Mouse (Mus musculus): ENCODE measurements at regions not wholly inside any gene's neighbourhood (a gene's known extent, or its start where the extent isn't known, plus 50 kb on each side); places are given as distances from the start of the nearest gene placed in this dataset.

DNA sequence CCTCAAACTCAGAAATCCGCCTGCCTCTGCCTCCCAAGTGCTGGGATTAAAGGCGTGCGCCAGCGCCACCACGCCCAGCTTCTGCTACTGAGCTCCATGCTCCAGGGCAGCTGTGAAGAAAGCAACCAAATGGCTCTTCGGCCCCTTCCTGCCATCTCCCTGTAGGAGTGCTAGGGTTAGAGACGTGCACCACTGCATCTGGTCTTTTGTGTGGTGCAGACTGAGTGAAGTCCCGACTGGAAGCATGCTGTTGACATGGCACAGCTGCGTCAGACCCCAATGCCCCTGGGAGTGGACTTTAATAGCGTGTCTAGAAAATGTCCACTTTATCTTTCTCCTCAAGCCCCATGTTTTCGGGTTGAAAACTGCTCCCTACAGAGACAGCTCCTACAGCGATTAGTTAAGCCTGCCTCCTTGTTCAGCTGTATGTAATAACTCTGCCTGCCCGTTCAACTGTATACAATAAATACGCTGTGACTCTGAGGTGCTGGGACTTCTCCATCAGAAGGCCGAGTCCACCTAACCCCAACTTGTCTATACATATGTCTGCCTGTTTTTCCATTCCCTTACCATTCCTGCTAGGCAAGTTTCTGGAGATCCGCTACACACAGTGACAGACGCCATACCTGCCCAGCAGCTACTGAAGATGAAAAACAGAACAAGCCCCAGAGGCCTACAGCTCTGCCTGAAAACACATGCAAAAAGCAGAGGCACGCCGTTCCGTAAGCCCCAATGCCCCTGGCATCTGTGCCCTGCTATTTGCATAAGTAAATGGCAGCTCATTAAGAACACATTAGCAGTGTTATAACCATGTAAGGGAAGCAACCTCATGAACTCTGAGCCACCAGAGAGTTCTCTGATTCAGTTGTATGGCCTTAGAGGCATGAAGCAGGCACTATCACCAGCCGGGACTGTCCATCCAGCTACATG lies 105.2 kb downstream of the Ier5 start:
- DNase-seq: no peak

DNA sequence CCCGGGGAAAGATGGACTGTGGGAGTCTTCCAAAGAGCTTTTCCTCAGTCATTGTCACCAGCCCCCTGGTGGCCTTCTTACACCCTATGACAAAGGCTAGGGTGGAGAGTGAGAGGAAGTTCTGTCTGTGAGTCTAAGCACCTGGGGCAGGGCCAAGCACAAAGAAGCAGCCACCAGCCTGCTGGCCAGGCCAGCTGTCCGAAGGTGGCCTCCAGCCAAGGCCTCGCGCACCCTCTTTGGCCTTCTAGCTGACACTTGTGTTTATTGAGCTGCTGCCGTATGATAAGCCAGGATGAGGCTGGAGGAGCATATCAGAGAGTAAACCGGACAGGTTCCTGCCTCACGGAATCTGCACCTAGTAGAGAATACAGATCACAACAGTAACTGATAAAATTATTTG lies 99.0 kb upstream of the Cacna1e start:
- DNase-seq: no peak

DNA sequence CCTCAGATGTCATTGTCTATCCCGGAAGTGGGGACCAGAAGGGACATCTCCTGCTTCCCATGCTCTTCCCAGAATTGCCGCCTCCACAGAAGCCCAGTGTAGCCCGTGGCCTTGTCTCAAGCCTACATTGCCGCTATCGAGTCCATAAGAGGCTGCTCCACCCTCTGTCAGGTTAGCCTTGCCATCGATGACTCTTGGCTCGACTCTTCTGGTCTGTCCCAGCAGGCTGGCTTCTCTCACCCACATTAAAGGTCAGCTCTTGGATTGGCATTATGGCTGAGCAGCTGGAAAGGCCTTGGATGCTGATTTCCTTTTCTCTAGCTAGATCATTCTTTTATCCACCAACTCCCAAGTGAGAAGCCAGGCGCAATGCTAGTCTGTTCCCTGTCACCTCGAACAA lies 98.5 kb upstream of the Cacna1e start:
- DNase-seq: no peak

DNA sequence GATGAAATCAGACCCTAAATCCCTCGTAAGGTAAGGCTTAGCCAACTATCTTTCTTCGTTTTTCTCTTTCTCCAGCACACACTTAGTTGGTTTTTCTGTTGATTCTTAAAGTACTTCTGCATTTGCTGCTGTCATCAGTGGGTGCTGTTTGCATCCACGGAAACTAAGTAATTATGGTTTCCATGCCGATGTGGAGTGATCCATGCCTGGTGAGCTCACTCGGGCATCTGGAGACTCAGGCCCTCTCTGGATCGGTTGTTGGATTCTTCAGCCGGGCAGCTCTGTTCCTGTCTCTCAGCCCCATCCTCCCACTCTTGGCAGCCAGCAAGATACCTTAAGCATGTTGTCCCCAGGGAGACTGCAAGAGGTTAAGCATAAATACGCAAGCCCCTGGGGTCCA lies 97.4 kb upstream of the Cacna1e start:
- no peak for DNase-seq

DNA sequence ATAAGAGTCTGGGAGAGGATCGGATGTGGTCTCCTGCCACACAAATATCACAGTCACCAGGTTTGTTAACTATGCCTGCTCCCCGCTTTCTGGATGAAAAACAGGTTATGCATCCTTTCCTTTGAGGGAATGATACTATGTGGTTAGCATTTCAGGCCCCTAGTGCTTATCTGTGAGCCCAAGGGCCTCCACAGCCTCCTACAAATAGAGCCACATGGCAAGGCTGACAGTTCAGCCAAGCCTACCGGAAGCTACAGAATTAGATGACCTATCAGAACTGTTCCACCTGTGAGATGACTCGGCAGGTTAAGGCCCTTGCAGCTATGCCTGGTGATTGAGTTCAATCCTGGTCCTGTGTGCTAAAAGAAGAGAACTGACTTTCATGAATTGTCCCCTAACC lies 91.4 kb upstream of the Cacna1e start:
- no peak for DNase-seq

DNA sequence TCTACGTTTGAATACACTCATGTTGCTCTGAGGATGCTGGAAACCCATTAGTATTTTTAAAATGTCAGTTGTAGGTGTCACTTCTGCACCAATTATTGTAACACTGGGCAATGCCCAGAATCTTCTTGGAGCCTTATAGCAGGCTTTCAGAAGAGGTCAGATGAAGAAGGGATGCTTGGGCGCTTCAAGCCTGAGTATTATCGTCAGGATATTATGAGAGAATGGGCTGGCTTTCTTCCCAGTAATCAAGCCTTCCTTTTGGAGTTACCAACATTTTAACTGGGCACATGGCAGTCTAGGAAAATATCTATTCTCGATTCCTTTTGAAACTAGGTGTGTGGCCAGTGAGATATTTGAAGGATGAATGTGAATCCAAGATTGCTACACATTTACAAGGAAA lies 77.0 kb upstream of the Cacna1e start:
- DNase-seq: no peak

DNA sequence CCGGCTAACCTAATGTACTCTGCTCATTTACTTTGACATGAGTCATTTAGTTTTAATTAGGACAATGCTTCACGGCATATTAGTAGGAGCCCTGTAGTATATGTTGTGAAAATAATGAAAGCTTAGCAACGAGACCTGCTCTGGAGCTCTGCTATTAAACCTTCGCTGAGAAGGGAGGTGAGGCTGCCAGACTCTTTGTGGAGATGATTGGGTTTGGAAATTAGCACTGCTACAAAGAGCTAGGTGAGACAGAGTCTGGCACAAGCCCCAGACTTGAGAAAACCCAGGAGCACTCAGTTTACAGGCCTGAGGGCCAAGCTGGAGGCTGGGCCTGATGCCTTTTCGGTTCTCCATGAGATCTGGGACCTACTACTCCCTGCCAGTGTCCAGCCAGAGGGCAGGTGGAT lies 72.3 kb upstream of the Cacna1e start:
- no peak for DNase-seq

DNA sequence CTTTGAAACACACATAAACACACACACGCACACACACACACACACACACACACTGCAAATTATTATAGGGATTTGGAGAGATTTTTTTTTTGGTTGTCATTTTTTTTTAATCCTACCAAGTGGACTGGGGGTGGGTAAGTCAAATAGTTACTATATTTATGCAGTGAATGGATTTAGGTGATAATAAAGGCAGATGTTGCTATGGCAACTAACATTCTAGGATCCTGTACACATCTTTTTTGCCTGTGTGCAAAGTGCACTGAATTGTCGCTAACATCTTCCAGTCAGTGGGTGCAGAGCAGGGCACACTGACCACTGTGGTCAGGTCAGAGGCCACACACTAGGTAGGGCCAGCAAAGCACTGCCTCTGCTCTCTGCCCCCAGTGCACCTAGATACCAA lies 68.4 kb upstream of the Cacna1e start:
- no peak for DNase-seq

Measured in liver (tissue).